Mouse (Mus musculus) colon, adult 2 months (tissue): ENCODE measurements around the gene Clec4f. TPM values are rescaled to one million over a fixed set of nuclear protein-coding genes. Genes with fewer than 3 reads are reported as not detected.

Experiments
- polyA plus RNA-seq: library from polyadenylated mRNA; depleted of rRNA; stranded (reverse); fragments of >200 nt; gene quantifications from 2 replicates; pipeline ENCODE4 v1.2.3, GENCODE M21; 2012; rRNA removed

Clec4f gene
- polyA plus RNA-seq = not detected in 2 replicates

DNA sequence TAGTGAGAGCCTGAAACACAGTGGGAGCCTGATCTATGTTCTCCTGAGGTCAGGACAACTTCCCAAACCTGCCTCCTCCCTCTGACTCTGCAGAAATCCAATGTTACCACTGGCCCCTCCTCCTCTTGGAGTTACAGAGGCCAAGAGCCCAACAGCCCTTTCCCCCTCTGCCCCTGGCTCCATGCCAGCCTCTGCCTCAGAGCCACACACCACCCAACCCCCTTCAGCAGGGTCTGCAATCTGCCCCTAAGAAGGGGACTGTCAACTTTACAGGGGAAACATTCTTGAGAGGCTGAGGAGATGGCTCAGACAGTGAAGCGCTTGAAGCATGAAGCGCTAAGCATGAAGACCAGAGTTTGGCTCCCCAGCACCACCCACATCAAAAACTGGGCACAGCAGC, at the start of gene Clec4f:
Gene Clec4f (minus strand): TSS at position 101 of the 400 bp plus-strand sequence.

GRCm38 (mm10) chr6:83677757-83678156, 21.8 kb upstream of the Clec4f start, which contains the start of gene Cd207:
Gene Cd207 (minus strand): TSS chr6:83677857.

Other genes with a start within 250 kb of the Clec4f start
- gene Tet3, start 197.1 kb downstream of the Clec4f start, polyA plus RNA-seq = 15.0 and 15.2 TPM in 2 replicates
- gene Dguok, start 149.2 kb downstream of the Clec4f start, polyA plus RNA-seq = 30.7 and 40.6 TPM in 2 replicates
- gene Actg2, start 119.9 kb downstream of the Clec4f start, polyA plus RNA-seq = 1,877 and 1,909 TPM in 2 replicates
- 10.4 and 13.1 TPM in 2 replicates for gene Stambp, start 83.5 kb downstream of the Clec4f start, polyA plus RNA-seq
- gene Cd207, start 21.7 kb upstream of the Clec4f start, polyA plus RNA-seq = 0.07 and 0.12 TPM in 2 replicates
- not detected in 2 replicates for gene Vax2, start 55.1 kb upstream of the Clec4f start, polyA plus RNA-seq
- gene Atp6v1b1, start 86.8 kb upstream of the Clec4f start, polyA plus RNA-seq = not detected in 2 replicates
- not detected in 2 replicates for gene Ankrd53, start 106.5 kb upstream of the Clec4f start, polyA plus RNA-seq
- 82.1 and 116 TPM in 2 replicates for gene Tex261, start 119.6 kb upstream of the Clec4f start, polyA plus RNA-seq
- 28.1 and 28.8 TPM in 2 replicates for gene Nagk, start 138.8 kb upstream of the Clec4f start, polyA plus RNA-seq
- 3.4 and 5.0 TPM in 2 replicates for gene Paip2b, start 175.6 kb upstream of the Clec4f start, polyA plus RNA-seq
- 3.7 and 4.4 TPM in 2 replicates for gene Zfp638, start 210.9 kb upstream of the Clec4f start, polyA plus RNA-seq